In the genomic region with DNA sequence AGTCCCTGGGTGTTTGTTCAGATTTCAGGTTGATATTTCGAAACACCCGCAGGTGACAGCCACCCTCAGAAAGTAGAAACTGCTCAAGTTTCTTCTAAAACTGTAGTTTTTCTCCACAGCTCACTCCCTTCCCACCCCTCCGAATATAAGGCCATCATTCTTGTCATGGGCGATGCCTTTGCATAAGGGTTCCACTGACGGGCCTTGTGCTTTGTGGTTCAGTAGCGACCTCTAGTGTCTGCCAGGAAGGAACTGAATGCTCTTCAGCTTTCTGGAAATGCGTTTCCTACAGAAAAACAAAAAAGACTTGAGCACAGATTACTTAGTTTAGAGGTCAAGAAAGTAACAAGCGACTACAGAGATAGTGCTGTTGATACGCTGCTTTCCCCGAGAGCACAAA, we compare ENCODE assay signal across 9 mouse cellular contexts.
DNase-seq lines count a peak whose midpoint lies in the region; ATAC-seq and TF ChIP-seq lines count a peak whose summit lies in the region.
"Had no signal": no experiment of that assay in that cellular context is flagged by ENCODE, and none has a peak within 500 bp of the region (broad histone marks: within the 10 kb centered on the region; RNA-seq: fewer than 3 reads in every experiment).

No protein-coding gene starts in this region.

- H3K4me2 ChIP-seq in limb, embryonic 11.5 days (ENCODE audit: low read depth, severe bottlenecking), result no peak overlapping the region
- H3K4me2 ChIP-seq: stomach, embryonic 15.5 days had no signal

- no peaks in the 10 kb centered on the region for H3K36me3 ChIP-seq in limb, embryonic 11.5 days (ENCODE audit: control insufficient read depth, insufficient read depth, low read length)
- no peaks in the 10 kb centered on the region for H3K36me3 ChIP-seq in splenic B cell, adult 2 months (ENCODE audit: control insufficient read depth, insufficient read depth, low read length, poor library complexity, severe bottlenecking)
- H3K36me3 ChIP-seq: stomach, embryonic 15.5 days had no signal

- H3K9me3 ChIP-seq in limb, embryonic 11.5 days (ENCODE audit: control insufficient read depth, low read length), result no peaks in the 10 kb centered on the region
- H3K9me3 ChIP-seq: stomach, embryonic 15.5 days had no signal

- peak; percentile 72 for TF ChIP-seq CTCF in gastrocnemius, adult 2 months (IDR thresholded peaks at IDR 0.05)

- intact Hi-C loops in gastrocnemius, adult 2 months (cut with DNase I), result no loop called here

- no peak overlapping the region for H3K4me3 ChIP-seq in gastrocnemius, adult 2 months
- H3K4me3 ChIP-seq in limb, embryonic 11.5 days (ENCODE audit: low read depth, low read length), result no peak overlapping the region
- H3K4me3 ChIP-seq: stomach, embryonic 15.5 days had no signal

- ATAC-seq in limb, embryonic 11.5 days (ENCODE audit: insufficient number of reproducible peaks, low FRiP score, low TSS enrichment, low read depth), result no peak

- H3K4me1 ChIP-seq in limb, embryonic 11.5 days (ENCODE audit: control insufficient read depth, insufficient read depth, low read length), result no peaks in the 10 kb centered on the region
- H3K4me1 ChIP-seq: stomach, embryonic 15.5 days had no signal

- 39% methylated on average over 10 of the region's 10 CpGs for WGBS in limb, embryonic 11.5 days

- no peaks in the 10 kb centered on the region for H3K27me3 ChIP-seq in limb, embryonic 11.5 days (ENCODE audit: control insufficient read depth, insufficient read depth, low read length)
- no peaks in the 10 kb centered on the region for H3K27me3 ChIP-seq in splenic B cell, adult 2 months (ENCODE audit: control insufficient read depth, insufficient read depth, low read length, poor library complexity, severe bottlenecking)
- H3K27me3 ChIP-seq: stomach, embryonic 15.5 days had no signal

- DNase-seq in gastrocnemius, adult 2 months, result peak; percentile 34
- DNase-seq in gastrocnemius, adult 8-10 months (ENCODE audit: low spot score in 2 of 2), result no peak
- peak; percentile 15 to 17 for DNase-seq in spleen, postnatal 36 days (ENCODE audit: low spot score in 2 of 2)
- DNase-seq in spleen, postnatal 14 days (ENCODE audit: low spot score in 2 of 2), result no peak
- peak; percentile 57 for DNase-seq in embryo, embryonic 11.5 days (ENCODE audit: low read depth, low spot score)
- DNase-seq in limb, embryonic 11.5 days (ENCODE audit: low spot score), result peak; percentile 47
- peak; percentile 73 for DNase-seq in splenic B cell, adult 2 months (ENCODE audit: low read depth, low spot score)
- DNase-seq in ovary, adult 18-20 months (ENCODE audit: low spot score), result no peak

- H3K27ac ChIP-seq in gastrocnemius, adult 2 months, result no peak overlapping the region
- no peak overlapping the region for H3K27ac ChIP-seq in limb, embryonic 11.5 days (replicated peaks; ENCODE audit: low read depth, low read length)
- H3K27ac ChIP-seq: stomach, embryonic 15.5 days had no signal

- no peak overlapping the region for H3K9ac ChIP-seq in limb, embryonic 11.5 days (ENCODE audit: low read length)
- H3K9ac ChIP-seq: stomach, embryonic 15.5 days had no signal

Comparison
In these comparisons a context has a peak if more than half of its experiments do, and no peak if none do; other contexts are left out.
1. DNase-seq: peak in gastrocnemius, adult 2 months (single experiment), spleen, postnatal 36 days (2 of 2), embryo, embryonic 11.5 days (single experiment), limb, embryonic 11.5 days (single experiment) and splenic B cell, adult 2 months (single experiment); none in gastrocnemius, adult 8-10 months (0 of 2), spleen, postnatal 14 days (0 of 2) and ovary, adult 18-20 months (single experiment).